Mouse (Mus musculus): Measurements from ENCODE around the gene Hk2.

DNA sequence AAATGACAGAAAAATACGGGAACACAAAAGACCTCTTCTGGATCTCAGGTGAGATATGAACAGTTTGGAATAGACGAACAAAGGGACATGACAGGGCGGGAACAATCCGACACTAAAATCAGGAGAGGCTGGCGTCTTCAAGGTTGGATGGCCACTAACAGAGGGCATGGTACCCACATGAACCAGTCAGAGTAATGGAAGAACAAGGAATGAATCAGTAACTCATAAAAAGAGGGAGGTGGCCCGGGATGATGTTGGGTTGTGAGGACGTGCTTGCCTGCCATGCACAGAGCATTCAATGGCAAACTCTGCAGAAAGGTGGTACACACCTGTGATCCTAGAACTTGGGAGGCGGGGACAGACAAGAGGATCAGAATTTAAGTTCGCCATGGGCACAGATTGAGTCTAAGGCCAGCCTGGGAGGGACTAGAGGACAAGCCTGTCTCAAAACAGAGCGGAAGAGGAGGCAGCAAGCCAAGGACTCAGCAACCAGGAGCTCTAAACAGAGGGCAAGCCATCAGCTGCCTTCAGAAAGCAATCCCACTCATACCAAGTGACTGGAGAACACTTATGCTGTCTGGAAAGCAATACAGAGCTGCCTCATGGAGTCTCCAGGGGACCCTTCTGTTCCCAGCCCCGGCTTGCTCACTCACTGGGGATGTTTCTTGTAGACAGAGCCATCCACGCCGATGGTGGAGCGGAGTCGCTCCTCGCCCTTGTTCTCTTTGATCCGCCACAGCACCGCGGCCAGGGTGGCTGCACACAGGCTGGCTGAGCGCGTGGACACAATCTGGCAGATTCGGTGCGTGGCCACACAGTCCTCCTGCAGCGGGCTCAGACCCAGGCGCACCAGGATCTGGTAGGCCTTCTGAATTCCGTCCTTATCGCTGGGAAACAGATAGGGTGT is 36.4 kb downstream of the Hk2 start:
- TF ChIP-seq MYOD1 (IDR thresholded peaks at IDR 0.05; ENCODE audit: control insufficient read depth in 1 of 3, insufficient read length in 2 of 3, low read depth in 2 of 3) (no peak), E2F4 (IDR thresholded peaks at IDR 0.05; ENCODE audit: insufficient read depth) (no peak), POLR2A (IDR thresholded peaks at IDR 0.05; ENCODE audit: insufficient read length, low read depth) (no peak), USF1 (IDR thresholded peaks at IDR 0.05; ENCODE audit: low read depth) (no peak), MAX (IDR thresholded peaks at IDR 0.05; ENCODE audit: low read depth) (no peak), CEBPB (IDR thresholded peaks at IDR 0.05; ENCODE audit: insufficient read depth, poor library complexity, severe bottlenecking) (no peak), SRF (IDR thresholded peaks at IDR 0.05; ENCODE audit: control insufficient read depth, insufficient read length, low read depth) (no peak), MYOG (IDR thresholded peaks at IDR 0.05; ENCODE audit: control insufficient read depth in 1 of 3, insufficient read depth in 1 of 3, insufficient read length in 2 of 3, low read depth in 2 of 3) (no peak), TCF12 (IDR thresholded peaks at IDR 0.05; ENCODE audit: insufficient read depth, poor library complexity, severe bottlenecking) (no peak), POLR2AphosphoS2 (IDR thresholded peaks at IDR 0.05; ENCODE audit: insufficient read length, low read depth) (no peak), TCF3 (IDR thresholded peaks at IDR 0.05; ENCODE audit: insufficient read length, low read depth) (no peak), REST (IDR thresholded peaks at IDR 0.05; ENCODE audit: insufficient read depth, insufficient read length) (no peak)

All from myocyte (in vitro differentiated cells).